Mouse (Mus musculus) gastrocnemius, postnatal 36 days (tissue): ENCODE results near the gene Vmn2r5. TPM values are rescaled to one million over a fixed set of nuclear protein-coding genes. Genes with fewer than 3 reads are reported as not detected.
"Not testable (repeated sequence)": the region's sequence is repeated elsewhere in the genome, so short reads cannot be mapped to it uniquely, and the experiment has no call there.

Source experiments
- DNase-seq, 2 experiments: peaks; one replicate each; pipeline ENCODE4 v3.0.0; 2022
- intact Hi-C: fragments of 180-260 bp; cut with DNase I; formaldehyde crosslinking; loops from one replicate; pipeline ENCODE4 v1.15.1; 2025
- long read RNA-seq, 2 experiments: library from polyadenylated mRNA; stranded (forward); transcript quantifications; one replicate each; pipeline ENCODE4 v2.0.0; 2021
- total RNA-seq, 2 experiments: library from RNA; stranded (reverse); gene quantifications; 2 replicates each; pipeline ENCODE4 v1.2.3; 2021

The Vmn2r5 gene
- not detected for total RNA-seq
- long read RNA-seq, experiment 1 = 0 reads
- long read RNA-seq, experiment 2 = 0 reads

GRCm38 (mm10) chr3:64509742-64510141, at the start of gene Vmn2r5:
TSS of gene Vmn2r5 (minus strand) at chr3:64509842.
- DNase-seq, intact Hi-C loops: not testable (repeated sequence)

GRCm38 (mm10) chr3:64523585-64523984, 13.9 kb upstream of the Vmn2r5 start:
- DNase-seq, intact Hi-C loops: not testable (repeated sequence)

Other genes with a start within 250 kb of the Vmn2r5 start
- gene Vmn2r3, start 220.1 kb downstream of the Vmn2r5 start, total RNA-seq = not detected
- not detected for gene Vmn2r4, start 94.5 kb downstream of the Vmn2r5 start, total RNA-seq
- gene Vmn2r6, start 56.0 kb upstream of the Vmn2r5 start, total RNA-seq = not detected